In the genomic region with DNA sequence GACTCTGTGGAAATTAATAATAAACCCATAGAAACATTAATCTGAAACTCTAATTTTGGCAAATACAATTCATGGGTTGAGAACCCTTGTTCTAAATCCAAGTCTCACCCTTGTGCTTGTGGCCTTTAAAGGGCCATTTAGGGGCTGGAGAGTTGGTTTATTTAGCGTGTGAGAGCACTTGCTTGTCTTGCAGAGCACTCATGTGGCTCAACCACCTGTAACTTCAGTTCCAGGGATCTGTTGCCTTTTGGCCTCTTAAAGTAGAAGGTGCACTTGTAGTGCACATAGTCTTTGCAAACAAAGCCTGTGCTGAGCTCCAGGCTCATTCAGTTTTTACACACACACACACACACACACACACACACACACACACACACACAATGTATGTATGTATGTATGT, we compare ENCODE assay signal across 13 mouse cellular contexts. TPM values are rescaled to one million over a fixed set of nuclear protein-coding genes. Genes with fewer than 3 reads are reported as not detected.
DNase-seq lines count a peak whose midpoint lies in the region; ATAC-seq and TF ChIP-seq lines count a peak whose summit lies in the region.
"Had no signal": no experiment of that assay in that cellular context is flagged by ENCODE, and none has a peak within 500 bp of the region (broad histone marks: within the 10 kb centered on the region; RNA-seq: fewer than 3 reads in every experiment).

No protein-coding gene starts in this region.

- H3K9ac ChIP-seq in heart, embryonic 14.5 days (ENCODE audit: low read length), result no peak overlapping the region
- no peak overlapping the region; the same call in 1 of the 2 replicates for H3K9ac ChIP-seq in CH12.LX (ENCODE audit: insufficient read depth, low read depth)
- no peak overlapping the region for H3K9ac ChIP-seq in embryonic facial prominence, embryonic 13.5 days
- no peak overlapping the region for H3K9ac ChIP-seq in lung, embryonic 14.5 days
- H3K9ac ChIP-seq: neural tube, embryonic 12.5 days had no signal

- peak overlapping the region; percentile 95; the same call in 1 of the 2 replicates for H3K4me2 ChIP-seq in heart, embryonic 14.5 days (ENCODE audit: low read length)
- 0 out of 2 replicates have a peak overlapping the region, but pooled peaks have one; percentile 89 for H3K4me2 ChIP-seq in CH12.LX (ENCODE audit: insufficient read depth, low read depth, poor library complexity, severe bottlenecking)
- 0 out of 2 replicates have a peak overlapping the region, but pooled peaks have one; percentile 86 for H3K4me2 ChIP-seq in embryonic facial prominence, embryonic 13.5 days
- peak overlapping the region; percentile 96 for H3K4me2 ChIP-seq in lung, embryonic 14.5 days
- H3K4me2 ChIP-seq: neural tube, embryonic 12.5 days had no signal

- TF ChIP-seq POLR2A in CH12.LX (IDR thresholded peaks at IDR 0.05; ENCODE audit: low read depth, low read length), result no peak

- 50% methylated on average over 1 of the region's 1 CpGs for WGBS in heart, embryonic 14.5 days
- WGBS in embryonic facial prominence, embryonic 13.5 days, result 82% methylated on average over 1 of the region's 1 CpGs
- 61% methylated on average over 1 of the region's 1 CpGs for WGBS in lung, embryonic 14.5 days

- H3K9me3 ChIP-seq in heart, embryonic 14.5 days (ENCODE audit: control insufficient read depth, low read length), result no peaks in the 10 kb centered on the region
- H3K9me3 ChIP-seq in CH12.LX (replicated peaks; ENCODE audit: low read length), result no peaks in the 10 kb centered on the region
- H3K9me3 ChIP-seq in embryonic facial prominence, embryonic 13.5 days, result no peaks in the 10 kb centered on the region
- no peaks in the 10 kb centered on the region for H3K9me3 ChIP-seq in lung, embryonic 14.5 days (ENCODE audit: low read depth, low read length)
- H3K9me3 ChIP-seq: neural tube, embryonic 12.5 days had no signal

- no peak for ATAC-seq in heart, embryonic 14.5 days (ENCODE audit: insufficient number of reproducible peaks, insufficient read depth, low FRiP score, low read depth)
- ATAC-seq in embryonic facial prominence, embryonic 13.5 days (ENCODE audit: insufficient number of reproducible peaks, insufficient read depth, low FRiP score, low TSS enrichment, low read depth), result no peak
- no peak for ATAC-seq in lung, embryonic 14.5 days (ENCODE audit: insufficient read depth)
- ATAC-seq: CD4-positive, CD25-positive, alpha-beta regulatory T cell, adult 4 months had no signal

- H3K4me3 ChIP-seq in heart, embryonic 14.5 days (ENCODE audit: control insufficient read depth in 1 of 2, insufficient read depth in 1 of 2, low read depth in 1 of 2, low read length in 2 of 2), result peak overlapping the region in 1 of 2 experiments; percentile 62; a peak in 2 of 4 replicates
- peak overlapping the region in 2 of 3 experiments; percentile 46 for H3K4me3 ChIP-seq in CH12.LX (replicated peaks in 1 of 3; ENCODE audit: low read depth in 2 of 3, low read length in 2 of 3, poor library complexity in 1 of 3)
- no peak overlapping the region for H3K4me3 ChIP-seq in embryonic facial prominence, embryonic 13.5 days
- H3K4me3 ChIP-seq in lung, embryonic 14.5 days (ENCODE audit: low read depth, low read length), result peak overlapping the region; percentile 50; the same call in 1 of the 2 replicates
- H3K4me3 ChIP-seq: neural tube, embryonic 12.5 days had no signal

- in situ Hi-C loops in CH12.LX (cut with MboI; ENCODE audit: low pct_ligation_motif_present, low pct_unique_long_range_greater_than_20kb, low sequenced_read_pairs), result no loop called here

- TF ChIP-seq CTCF in CH12.LX (conservative IDR thresholded peaks at IDR 0.05 in 1 of 2, IDR thresholded peaks at IDR 0.05 in 1 of 2; ENCODE audit: low read depth in 2 of 2, low read length in 2 of 2), result no peak
- TF ChIP-seq CTCF in lung, embryonic 14.5 days (IDR thresholded peaks at IDR 0.05; ENCODE audit: low read depth), result no peak

- peaks cover 13% of the 10 kb centered on the region for H3K36me3 ChIP-seq in heart, embryonic 14.5 days (ENCODE audit: control insufficient read depth, insufficient read depth, low read length)
- peaks cover 4 to 29% of the 10 kb centered on the region in 2 experiments for H3K36me3 ChIP-seq in CH12.LX (replicated peaks in 1 of 2; ENCODE audit: control insufficient read depth in 1 of 2, insufficient read depth in 1 of 2, low read length in 1 of 2)
- 0 out of 2 replicates have a peak, but pooled peaks cover 6% of the 10 kb centered on the region for H3K36me3 ChIP-seq in embryonic facial prominence, embryonic 13.5 days
- H3K36me3 ChIP-seq in lung, embryonic 14.5 days (ENCODE audit: insufficient read depth), result 0 out of 2 replicates have a peak, but pooled peaks cover 7% of the 10 kb centered on the region
- H3K36me3 ChIP-seq: neural tube, embryonic 12.5 days had no signal

- TF ChIP-seq EP300 in CH12.LX (IDR thresholded peaks at IDR 0.05; ENCODE audit: low read length), result no peak

- TF ChIP-seq RAD21 in CH12.LX (IDR thresholded peaks at IDR 0.05; ENCODE audit: low read depth, low read length), result no peak

- DNase-seq in heart, adult 8-10 months (ENCODE audit: low spot score), result no peak
- DNase-seq in CH12.LX (ENCODE audit: extremely low read depth), result no peak
- peak; percentile 16 for DNase-seq in lung, embryonic 14.5 days
- DNase-seq in layer of hippocampus, postnatal 25 days (ENCODE audit: extremely low spot score in 1 of 2, low spot score in 1 of 2), result no peak
- no peak for DNase-seq in frontal cortex, adult 2 months (ENCODE audit: extremely low spot score in 1 of 2, low spot score in 1 of 2)
- no peak for DNase-seq in spleen, adult 18-20 months
- DNase-seq: layer of hippocampus, adult 9-11 months had no signal

- H3K27me3 ChIP-seq in heart, embryonic 14.5 days (ENCODE audit: control insufficient read depth, insufficient read depth, low read length), result no peaks in the 10 kb centered on the region
- no peaks in the 10 kb centered on the region for H3K27me3 ChIP-seq in CH12.LX (replicated peaks)
- H3K27me3 ChIP-seq in embryonic facial prominence, embryonic 13.5 days, result no peaks in the 10 kb centered on the region
- H3K27me3 ChIP-seq in lung, embryonic 14.5 days (ENCODE audit: insufficient read depth, low read length), result no peaks in the 10 kb centered on the region
- H3K27me3 ChIP-seq: neural tube, embryonic 12.5 days had no signal

- H3K4me1 ChIP-seq in heart, embryonic 14.5 days (ENCODE audit: control insufficient read depth in 2 of 2, insufficient read depth in 2 of 2, low read length in 2 of 2), result peaks cover 3 to 23% of the 10 kb centered on the region in 2 experiments; a peak in 3 of 4 replicates
- peaks cover 2 to 70% of the 10 kb centered on the region in 2 experiments; a peak in 2 of 4 replicates for H3K4me1 ChIP-seq in CH12.LX (ENCODE audit: control insufficient read depth in 1 of 2, insufficient read depth in 2 of 2)
- peaks cover 17% of the 10 kb centered on the region for H3K4me1 ChIP-seq in embryonic facial prominence, embryonic 13.5 days
- peaks cover 7% of the 10 kb centered on the region; the same call in 1 of the 2 replicates for H3K4me1 ChIP-seq in lung, embryonic 14.5 days (ENCODE audit: insufficient read depth)

- H3K79me2 ChIP-seq in CH12.LX (replicated peaks; ENCODE audit: control insufficient read depth, extremely low read depth, insufficient read depth, poor library complexity, severe bottlenecking), result peaks cover 67% of the 10 kb centered on the region

- dilution Hi-C loops in CH12.LX (cut with MboI; ENCODE audit: extremely low pct_ligation_motif_present, extremely low pct_unique_long_range_greater_than_20kb, low sequenced_read_pairs), result no loop called here

- no peak overlapping the region for H3K27ac ChIP-seq in heart, embryonic 14.5 days (replicated peaks in 1 of 2; ENCODE audit: control insufficient read depth in 1 of 2, insufficient read depth in 1 of 2, low read depth in 2 of 2, low read length in 2 of 2)
- no peak overlapping the region for H3K27ac ChIP-seq in CH12.LX (ENCODE audit: insufficient read depth, low read depth)
- H3K27ac ChIP-seq in embryonic facial prominence, embryonic 13.5 days, result no peak overlapping the region
- no peak overlapping the region for H3K27ac ChIP-seq in lung, embryonic 14.5 days (ENCODE audit: low read depth)
- H3K27ac ChIP-seq: neural tube, embryonic 12.5 days had no signal

RNA-seq across cellular contexts. Expression of gene Ncoa4, which starts 7.2 kb away (rescaled TPM):
- polyA plus RNA-seq in heart, embryonic 14.5 days (2014; fragmentation: Nextera tagmentation; extraction: Ambion mirVana), result 124 and 147 TPM in 2 replicates
- total RNA-seq in heart, adult 8-10 months (2022), result 100 to 1,000 TPM; 120 to 145 (median 131) TPM
- total RNA-seq in CH12.LX (2012; rRNA removed) (41.6 and 47.6 TPM in 2 replicates), CH12.LX (2014; rRNA removed) (102 and 109 TPM in 2 replicates)
- polyA plus RNA-seq in CH12.LX (2012; ENCODE audit: insufficient read length, low read depth), result 59.3 and 63.9 TPM in 2 replicates
- 74.3 and 75.9 TPM in 2 replicates for polyA plus RNA-seq in embryonic facial prominence, embryonic 13.5 days (2015; fragmentation: Nextera tagmentation; extraction: Ambion mirVana)
- 105 and 108 TPM in 2 replicates for polyA plus RNA-seq in lung, embryonic 14.5 days (2014; fragmentation: Nextera tagmentation; extraction: Ambion mirVana)
- 100 to 1,000 TPM; 123 to 130 TPM for total RNA-seq in layer of hippocampus, postnatal 25 days (2021)
- 49.7 and 60.5 TPM in 2 replicates for polyA plus RNA-seq in frontal cortex, adult 2 months (2012; rRNA removed)

RNA-seq across cellular contexts. Expression of gene Msmb, which starts 25.0 kb away (rescaled TPM):
- polyA plus RNA-seq in heart, embryonic 14.5 days (2014; fragmentation: Nextera tagmentation; extraction: Ambion mirVana), result 0.55 TPM in 1 of 2 replicates, not detected in the other
- not detected for total RNA-seq in heart, adult 8-10 months (2022)
- total RNA-seq in CH12.LX (2012; rRNA removed) (not detected in 2 replicates), CH12.LX (2014; rRNA removed) (not detected in 2 replicates)
- not detected in 2 replicates for polyA plus RNA-seq in CH12.LX (2012; ENCODE audit: insufficient read length, low read depth)
- polyA plus RNA-seq in embryonic facial prominence, embryonic 13.5 days (2015; fragmentation: Nextera tagmentation; extraction: Ambion mirVana), result not detected in 2 replicates
- polyA plus RNA-seq in lung, embryonic 14.5 days (2014; fragmentation: Nextera tagmentation; extraction: Ambion mirVana), result not detected in 2 replicates
- total RNA-seq in layer of hippocampus, postnatal 25 days (2021), result not detected
- not detected in 2 replicates for polyA plus RNA-seq in frontal cortex, adult 2 months (2012; rRNA removed)
- total RNA-seq: megakaryocyte progenitor cell, adult 5-6 weeks had no signal
- polyA plus RNA-seq: CD4-positive, CD25-positive, alpha-beta regulatory T cell, adult 4 months; hindbrain, embryonic 11.5 days; neural tube, embryonic 12.5 days had no signal

RNA-seq across cellular contexts. Expression of gene Timm23, which starts 34.9 kb away (rescaled TPM):
- 317 and 326 TPM in 2 replicates for polyA plus RNA-seq in heart, embryonic 14.5 days (2014; fragmentation: Nextera tagmentation; extraction: Ambion mirVana)
- 100 to 1,000 TPM; 216 to 235 (median 228) TPM for total RNA-seq in heart, adult 8-10 months (2022)
- 285 and 389 TPM in 2 replicates for total RNA-seq in CH12.LX (2012; rRNA removed)
- 496 and 558 TPM in 2 replicates for total RNA-seq in CH12.LX (2014; rRNA removed)
- polyA plus RNA-seq in CH12.LX (2012; ENCODE audit: insufficient read length, low read depth), result 425 and 495 TPM in 2 replicates
- polyA plus RNA-seq in embryonic facial prominence, embryonic 13.5 days (2015; fragmentation: Nextera tagmentation; extraction: Ambion mirVana), result 226 and 279 TPM in 2 replicates
- 293 and 296 TPM in 2 replicates for polyA plus RNA-seq in lung, embryonic 14.5 days (2014; fragmentation: Nextera tagmentation; extraction: Ambion mirVana)
- 10 to 100 TPM; 76.2 to 79.4 TPM for total RNA-seq in layer of hippocampus, postnatal 25 days (2021)
- 108 and 134 TPM in 2 replicates for polyA plus RNA-seq in frontal cortex, adult 2 months (2012; rRNA removed)

RNA-seq across cellular contexts. Expression of gene Parg, which starts 34.9 kb away (rescaled TPM):
- 30.2 and 34.6 TPM in 2 replicates for polyA plus RNA-seq in heart, embryonic 14.5 days (2014; fragmentation: Nextera tagmentation; extraction: Ambion mirVana)
- total RNA-seq in heart, adult 8-10 months (2022), result 10 to 100 TPM; 15.4 to 21.4 (median 18.0) TPM
- 36.3 and 39.9 TPM in 2 replicates for total RNA-seq in CH12.LX (2012; rRNA removed)
- total RNA-seq in CH12.LX (2014; rRNA removed), result 66.1 and 77.9 TPM in 2 replicates
- polyA plus RNA-seq in CH12.LX (2012; ENCODE audit: insufficient read length, low read depth), result 25.7 and 40.6 TPM in 2 replicates
- polyA plus RNA-seq in embryonic facial prominence, embryonic 13.5 days (2015; fragmentation: Nextera tagmentation; extraction: Ambion mirVana), result 46.4 and 48.3 TPM in 2 replicates
- 53.4 and 54.5 TPM in 2 replicates for polyA plus RNA-seq in lung, embryonic 14.5 days (2014; fragmentation: Nextera tagmentation; extraction: Ambion mirVana)
- 10 to 100 TPM; 51.4 to 51.9 TPM for total RNA-seq in layer of hippocampus, postnatal 25 days (2021)
- polyA plus RNA-seq in frontal cortex, adult 2 months (2012; rRNA removed), result 18.8 and 19.1 TPM in 2 replicates
